Mouse (Mus musculus) midbrain, embryonic 13.5 days (tissue): ENCODE measurements around the gene Amfr. TPM values are rescaled to one million over a fixed set of nuclear protein-coding genes. Genes with fewer than 3 reads are reported as not detected.

Source experiments
- ATAC-seq: fragments of 200-750 bp; cut with Nextera tagmentation; 2 replicates; pipeline ENCODE4 v1.8.0; 2017; ENCODE audit warnings: mild to moderate bottlenecking, moderate TSS enrichment, moderate library complexity
- H3K27ac ChIP-seq: fragments of 300-500 bp; sonication (generic); 2 replicates; pipeline ENCODE4 v1.5.1; 2015; ENCODE audit warnings: inconsistent platforms, mild to moderate bottlenecking, moderate library complexity
- H3K27me3 ChIP-seq: fragments of 300-500 bp; sonication (generic); 2 replicates; pipeline ENCODE4 v1.6.1; 2015; ENCODE audit warnings: mild to moderate bottlenecking, inconsistent platforms
- H3K36me3 ChIP-seq: fragments of 300-500 bp; sonication (generic); 2 replicates; pipeline ENCODE4 v1.6.1; 2015; ENCODE audit warnings: mild to moderate bottlenecking, inconsistent platforms
- H3K4me1 ChIP-seq: fragments of 300-500 bp; sonication (generic); replicated peaks from 2 replicates; pipeline ENCODE4 v1.6.1; 2015; ENCODE audit warnings: inconsistent platforms
- H3K4me2 ChIP-seq: fragments of 300-500 bp; sonication (generic); replicated peaks from 2 replicates; pipeline ENCODE4 v1.6.1; 2015; ENCODE audit warnings: moderate library complexity, mild to moderate bottlenecking, inconsistent platforms
- H3K4me3 ChIP-seq: fragments of 300-500 bp; sonication (generic); replicated peaks from 2 replicates; pipeline ENCODE4 v1.5.1; 2015; ENCODE audit warnings: mild to moderate bottlenecking, inconsistent platforms
- H3K9ac ChIP-seq: fragments of 300-500 bp; sonication (generic); replicated peaks from 2 replicates; pipeline ENCODE4 v1.6.1; 2015; ENCODE audit warnings: mild to moderate bottlenecking, inconsistent platforms
- H3K9me3 ChIP-seq: fragments of 300-500 bp; sonication (generic); 2 replicates; pipeline ENCODE4 v1.6.1; 2016; ENCODE audit warnings: mild to moderate bottlenecking, inconsistent platforms
- WGBS: fragments of 180-500 bp; shearing (Covaris S2); methylation state at CpG from one replicate; pipeline ENCODE4 v1.1.7; 2015; 5-methylcytosine and 5-hydroxymethylcytosine counted together
- microRNA-seq: library from miRNA; unstranded; fragments of <30 nt; microRNA quantifications from one replicate; pipeline ENCODE4, GENCODE M21; 2016
- polyA plus RNA-seq: library from polyadenylated mRNA; unstranded; fragments of >200 nt; fragmentation: Nextera tagmentation; extraction: Ambion mirVana; gene quantifications from 2 replicates; pipeline ENCODE4 v1.2.1, GENCODE M21; 2015

The Amfr gene
- polyA plus RNA-seq, 1 experiment from 2014 or later, result 64.7 TPM

- Histone ChIP-seq H3K4me1 (peaks cover 65% of the 10 kb centered on the region), H3K27ac (no peak overlapping the region), H3K4me3 (no peak overlapping the region), H3K36me3 (peaks cover 27% of the 10 kb centered on the region), H3K4me2 (no peak overlapping the region), H3K27me3 (no peaks in the 10 kb centered on the region), H3K9me3 (0 out of 2 replicates have a peak, but pooled peaks cover 2% of the 10 kb centered on the region), H3K9ac (no peak overlapping the region)
- ATAC-seq, result no peak
- WGBS, result 83% methylated on average over 7 of the region's 7 CpGs
Observed at GRCm38 (mm10) chr8:93923897-93924334, 88.7 kb downstream of the Amfr start.

Small RNAs within 50 kb of the gene (microRNA-seq; reads per million reads assigned to microRNA genes)
- not detected for gene Gm24159

Other genes starting within 250 kb of the Amfr start
- 125 and 140 TPM in 2 replicates for gene Gnao1, start 202.9 kb downstream of the Amfr start, polyA plus RNA-seq
- gene Nudt21, start 24.2 kb upstream of the Amfr start, polyA plus RNA-seq, result 137 and 138 TPM in 2 replicates
- gene Ogfod1, start 24.4 kb upstream of the Amfr start, polyA plus RNA-seq, result 13.4 and 15.4 TPM in 2 replicates
- gene Bbs2, start 86.1 kb upstream of the Amfr start, polyA plus RNA-seq, result 25.5 and 27.5 TPM in 2 replicates
- not detected in 2 replicates for gene Mt4, start 124.4 kb upstream of the Amfr start, polyA plus RNA-seq
- 69.9 and 73.3 TPM in 2 replicates for gene Mt3, start 139.8 kb upstream of the Amfr start, polyA plus RNA-seq
- gene Mt2, start 159.8 kb upstream of the Amfr start, polyA plus RNA-seq, result 6.1 and 9.4 TPM in 2 replicates
- gene Mt1, start 166.2 kb upstream of the Amfr start, polyA plus RNA-seq, result 21.5 and 30.3 TPM in 2 replicates
- 76.0 and 77.7 TPM in 2 replicates for gene Nup93, start 201.7 kb upstream of the Amfr start, polyA plus RNA-seq